Mouse (Mus musculus): Measurements from ENCODE around the gene Klk1b9. TPM values are rescaled to one million over a fixed set of nuclear protein-coding genes. Genes with fewer than 3 reads are reported as not detected.

Klk1b9 gene
- polyA plus RNA-seq, 1 experiment from 2014 or later, result not detected

DNA sequence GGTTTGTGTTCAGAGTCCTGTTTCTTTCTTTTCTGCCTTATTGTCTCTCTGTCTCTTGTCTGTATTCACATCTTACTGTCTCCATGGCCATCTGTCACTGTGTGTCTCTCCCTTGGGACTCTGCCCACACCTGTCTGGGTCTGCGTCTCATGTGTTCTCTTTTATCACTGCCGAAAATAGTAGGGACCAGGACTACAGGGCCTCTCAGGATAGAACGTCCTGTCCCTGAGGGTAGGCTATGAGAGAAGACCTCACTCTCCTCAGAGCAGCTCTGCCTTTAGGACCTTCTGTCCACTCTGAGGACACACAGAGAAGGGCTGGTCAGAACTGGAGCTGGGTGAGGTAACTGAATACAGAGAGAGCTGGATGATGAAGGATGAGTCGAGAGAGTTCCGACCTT is 39.2 kb downstream of the Klk1b9 start:
- no peak overlapping the region for H3K4me3 ChIP-seq (ENCODE audit: low read depth, low read length)
- H3K9me3 ChIP-seq (replicated peaks; ENCODE audit: control insufficient read depth, low read length, poor library complexity, severe bottlenecking), result no peaks in the 10 kb centered on the region
- H3K4me2 ChIP-seq (ENCODE audit: low read length), result no peak overlapping the region
- no peak overlapping the region for H3K9ac ChIP-seq (ENCODE audit: low read depth, low read length)
- WGBS, result 91% methylated on average over 5 of the region's 5 CpGs
- H3K4me1 ChIP-seq (ENCODE audit: control insufficient read depth, insufficient read depth, low read length), result no peaks in the 10 kb centered on the region
- H3K27me3 ChIP-seq (ENCODE audit: control insufficient read depth, insufficient read depth, low read depth, low read length), result no peaks in the 10 kb centered on the region
- H3K27ac ChIP-seq (ENCODE audit: low read length), result no peak overlapping the region
- no peak for ATAC-seq
- no peaks in the 10 kb centered on the region for H3K36me3 ChIP-seq (ENCODE audit: control insufficient read depth, insufficient read depth, low read length)

Other genes starting within 250 kb of the Klk1b9 start
- not detected in 2 replicates for gene Klk12, start 207.2 kb upstream of the Klk1b9 start, polyA plus RNA-seq (2015; fragmentation: Nextera tagmentation; extraction: Ambion mirVana)
- gene Klk11, start 201.5 kb upstream of the Klk1b9 start, polyA plus RNA-seq (2015; fragmentation: Nextera tagmentation; extraction: Ambion mirVana), result 0.21 TPM in 1 of 2 replicates, not detected in the other
- gene Klk10, start 195.0 kb upstream of the Klk1b9 start, polyA plus RNA-seq (2015; fragmentation: Nextera tagmentation; extraction: Ambion mirVana), result 0.13 and 0.25 TPM in 2 replicates
- 0.13 TPM in 1 of 2 replicates, not detected in the other for gene Klk9, start 184.2 kb upstream of the Klk1b9 start, polyA plus RNA-seq (2015; fragmentation: Nextera tagmentation; extraction: Ambion mirVana)
- gene Klk8, start 178.5 kb upstream of the Klk1b9 start, polyA plus RNA-seq (2015; fragmentation: Nextera tagmentation; extraction: Ambion mirVana), result 5.7 and 8.6 TPM in 2 replicates
- not detected in 2 replicates for gene Klk7, start 164.8 kb upstream of the Klk1b9 start, polyA plus RNA-seq (2015; fragmentation: Nextera tagmentation; extraction: Ambion mirVana)
- not detected in 2 replicates for gene Klk6, start 151.6 kb upstream of the Klk1b9 start, polyA plus RNA-seq (2015; fragmentation: Nextera tagmentation; extraction: Ambion mirVana)
- gene Klk5, start 134.1 kb upstream of the Klk1b9 start, polyA plus RNA-seq (2015; fragmentation: Nextera tagmentation; extraction: Ambion mirVana), result not detected in 2 replicates
- gene Klk4, start 94.9 kb upstream of the Klk1b9 start, polyA plus RNA-seq (2015; fragmentation: Nextera tagmentation; extraction: Ambion mirVana), result 0.39 TPM in 1 of 2 replicates, not detected in the other
- not detected in 2 replicates for gene Klk15, start 42.3 kb upstream of the Klk1b9 start, polyA plus RNA-seq (2015; fragmentation: Nextera tagmentation; extraction: Ambion mirVana)
- gene Klk1b8, start 25.4 kb upstream of the Klk1b9 start, polyA plus RNA-seq (2015; fragmentation: Nextera tagmentation; extraction: Ambion mirVana), result not detected in 2 replicates
- gene Klk1b1, start 9.3 kb upstream of the Klk1b9 start, polyA plus RNA-seq (2015; fragmentation: Nextera tagmentation; extraction: Ambion mirVana), result not detected in 2 replicates
- gene Klk1b11, start 19.8 kb downstream of the Klk1b9 start, polyA plus RNA-seq (2015; fragmentation: Nextera tagmentation; extraction: Ambion mirVana), result not detected in 2 replicates
- not detected in 2 replicates for gene Klk1b26, start 36.1 kb downstream of the Klk1b9 start, polyA plus RNA-seq (2015; fragmentation: Nextera tagmentation; extraction: Ambion mirVana)
- not detected in 2 replicates for gene Klk1b27, start 76.2 kb downstream of the Klk1b9 start, polyA plus RNA-seq (2015; fragmentation: Nextera tagmentation; extraction: Ambion mirVana)
- not detected in 2 replicates for gene Klk1b21, start 126.3 kb downstream of the Klk1b9 start, polyA plus RNA-seq (2015; fragmentation: Nextera tagmentation; extraction: Ambion mirVana)
- gene Klk1b22, start 136.6 kb downstream of the Klk1b9 start, polyA plus RNA-seq (2015; fragmentation: Nextera tagmentation; extraction: Ambion mirVana), result not detected in 2 replicates
- not detected in 2 replicates for gene Klk1b16, start 160.7 kb downstream of the Klk1b9 start, polyA plus RNA-seq (2015; fragmentation: Nextera tagmentation; extraction: Ambion mirVana)
- not detected in 2 replicates for gene Klk1b24, start 212.2 kb downstream of the Klk1b9 start, polyA plus RNA-seq (2015; fragmentation: Nextera tagmentation; extraction: Ambion mirVana)
- gene Klk1b3, start 222.1 kb downstream of the Klk1b9 start, polyA plus RNA-seq (2015; fragmentation: Nextera tagmentation; extraction: Ambion mirVana), result not detected in 2 replicates
- gene Klk1b4, start 231.4 kb downstream of the Klk1b9 start, polyA plus RNA-seq (2015; fragmentation: Nextera tagmentation; extraction: Ambion mirVana), result not detected in 2 replicates
- not detected in 2 replicates for gene Klk1b5, start 239.9 kb downstream of the Klk1b9 start, polyA plus RNA-seq (2015; fragmentation: Nextera tagmentation; extraction: Ambion mirVana)
- gene Klk1, start 249.3 kb downstream of the Klk1b9 start, polyA plus RNA-seq (2015; fragmentation: Nextera tagmentation; extraction: Ambion mirVana), result not detected in 2 replicates